Mouse (Mus musculus) MN1 (cell line): ENCODE data around the gene Prss3.
"Not testable (repeated sequence)": the region's sequence is repeated elsewhere in the genome, so short reads cannot be mapped to it uniquely, and the experiment has no call there.

Experiments
- DNase-seq: peaks from one replicate; pipeline ENCODE4 v3.0.0-alpha.2; 2016; ENCODE audit warnings: low spot score

Prss3 gene

DNA sequence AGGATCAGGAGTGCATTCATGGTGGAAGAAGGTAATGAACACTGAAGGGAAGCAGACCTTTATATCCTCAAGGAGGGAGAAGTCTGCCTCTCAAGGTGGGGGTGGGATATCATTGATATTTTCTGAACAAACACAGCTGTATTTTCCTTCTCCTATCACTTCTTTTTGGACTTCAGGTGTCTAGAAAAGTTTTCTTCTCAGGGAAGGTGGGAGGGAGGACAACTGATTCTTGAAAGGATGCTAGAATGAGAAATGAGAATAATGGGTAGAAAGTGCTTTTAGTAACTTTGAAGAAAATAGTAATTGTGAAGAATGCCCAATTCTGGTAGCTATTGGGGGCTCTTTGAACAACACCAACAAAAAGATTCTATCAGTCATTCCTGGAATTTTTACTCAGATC lies at the start of gene Prss3:
Gene Prss3, minus strand, starts transcription at position 101 of the 400 bp plus-strand sequence.
- DNase-seq: not testable (repeated sequence)

DNA sequence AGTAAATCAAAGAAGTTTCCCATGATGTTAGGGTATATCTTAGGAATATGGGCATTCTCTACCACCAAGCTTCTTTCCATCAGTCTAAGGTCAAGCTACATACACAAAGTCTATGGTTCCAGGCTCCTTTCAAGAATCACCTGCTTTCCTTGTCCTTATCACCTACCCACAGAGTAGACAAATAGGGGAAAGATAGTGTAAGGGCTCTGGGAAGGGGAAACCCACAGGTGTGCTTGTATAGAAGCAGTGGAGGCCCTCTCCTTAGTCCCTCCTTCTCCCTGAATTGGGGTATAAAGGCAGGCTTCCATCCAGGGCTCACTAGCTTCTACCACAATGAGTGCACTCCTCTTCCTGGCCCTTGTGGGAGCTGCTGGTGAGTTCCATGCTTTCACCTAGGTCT lies 14.6 kb upstream of the Prss3 start, which contains the start of gene Gm5771:
Gene Gm5771, plus strand, starts transcription at position 301 of the 400 bp plus-strand sequence.
- DNase-seq: not testable (repeated sequence)

DNA sequence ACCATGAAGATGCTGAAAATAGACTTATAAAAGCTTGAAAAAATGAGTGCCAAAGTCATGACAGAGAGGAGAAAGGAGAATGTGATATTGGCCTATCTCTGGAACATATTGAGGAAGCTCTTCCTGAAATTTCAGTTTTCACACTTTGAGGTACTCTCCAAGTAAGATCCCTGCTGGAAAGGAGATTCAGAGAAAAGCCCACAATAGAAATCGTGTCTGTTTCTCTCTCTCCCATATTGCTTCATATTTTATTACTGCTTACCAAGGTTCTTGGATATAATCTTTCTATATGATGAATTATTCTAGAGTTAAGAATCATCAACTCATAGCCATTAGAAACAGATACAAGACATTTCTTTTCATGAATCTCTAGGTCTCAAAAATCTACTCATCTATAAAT lies 14.2 kb upstream of the Prss3 start:
- DNase-seq: not testable (repeated sequence)

DNA sequence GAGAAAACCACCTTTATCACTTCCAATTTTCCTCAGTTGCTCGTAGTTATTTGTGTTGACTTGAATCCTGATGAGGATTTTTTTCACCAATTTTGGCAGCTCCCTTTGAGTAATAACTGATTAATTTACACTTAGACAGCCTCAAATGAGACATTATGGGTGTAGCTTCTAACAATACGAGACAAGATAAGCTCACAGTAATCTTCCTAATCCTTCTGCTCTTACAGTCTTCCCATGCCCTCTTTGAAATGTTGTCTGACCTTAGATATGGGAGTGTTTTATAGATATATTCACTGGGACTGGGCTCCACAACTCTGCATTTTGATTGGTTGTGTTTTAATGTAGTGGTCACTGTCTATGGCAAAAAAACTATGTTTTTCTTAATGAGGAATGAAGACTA lies 9.3 kb upstream of the Prss3 start:
- DNase-seq: no peak

DNA sequence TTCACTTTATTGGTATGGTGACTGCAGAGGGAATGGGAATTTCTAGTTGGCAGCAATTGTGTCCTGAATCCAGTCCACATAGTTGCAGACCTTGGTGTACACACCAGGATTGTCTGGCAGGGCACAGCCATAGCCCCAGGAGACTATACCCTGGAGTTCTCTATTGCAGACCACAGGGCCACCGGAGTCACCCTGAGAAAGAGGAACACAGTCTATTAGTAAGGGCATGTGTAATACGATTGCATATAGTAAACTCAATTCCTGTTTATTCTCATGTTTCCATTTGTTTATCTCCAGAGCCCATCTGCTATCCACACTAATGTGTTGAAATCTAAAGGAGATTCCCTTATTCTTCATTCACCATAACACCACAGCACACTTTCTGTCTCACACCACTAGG lies 3.7 kb downstream of the Prss3 start:
- DNase-seq: not testable (repeated sequence)

DNA sequence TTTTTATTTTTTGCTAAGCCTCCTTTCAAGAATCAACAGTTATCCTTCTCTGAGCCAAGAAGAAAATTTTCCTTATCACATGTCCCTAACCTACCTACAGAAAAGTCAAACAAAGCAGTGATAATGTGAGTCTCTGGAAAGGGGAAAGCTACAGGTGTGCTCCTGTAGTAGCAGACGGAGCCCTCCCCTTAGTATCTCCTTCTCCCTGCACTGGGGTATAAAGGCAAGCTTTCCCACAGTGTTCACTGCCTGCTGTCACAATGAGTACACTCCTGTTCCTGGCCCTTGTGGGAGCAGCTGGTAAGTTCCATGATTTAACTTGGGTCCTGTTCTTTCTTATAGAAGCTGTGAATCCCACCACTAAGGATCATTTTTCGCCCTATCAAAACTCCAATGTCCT lies 23.5 kb downstream of the Prss3 start, which contains the start of gene Try10:
Gene Try10, plus strand, starts transcription at position 174 of the 400 bp plus-strand sequence.
- DNase-seq: no peak
